9 mouse cellular contexts compared by ENCODE assay signal in the genomic region with DNA sequence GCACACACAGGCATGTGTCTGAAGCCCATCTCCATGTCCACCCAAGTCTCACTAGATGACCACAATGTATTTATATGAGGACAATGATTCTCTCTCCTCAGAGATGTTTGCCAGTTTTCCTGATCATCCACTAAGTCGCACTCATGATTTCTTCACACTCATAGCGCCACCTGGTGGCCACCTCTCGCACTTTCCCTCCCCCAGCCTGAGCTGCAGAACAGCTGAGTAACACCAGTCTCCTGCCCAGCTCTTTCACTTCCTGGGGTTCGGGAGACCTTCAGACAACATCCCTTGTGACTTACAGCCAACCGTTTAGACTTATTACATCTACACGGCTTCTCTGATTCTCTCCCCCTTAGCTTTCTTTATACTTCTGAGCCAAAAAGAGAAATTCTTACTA. TPM values are rescaled to one million over a fixed set of nuclear protein-coding genes. Genes with fewer than 3 reads are reported as not detected.
DNase-seq lines count a peak whose midpoint lies in the region; ATAC-seq and TF ChIP-seq lines count a peak whose summit lies in the region.
"Had no signal": no experiment of that assay in that cellular context is flagged by ENCODE, and none has a peak within 500 bp of the region (broad histone marks: within the 10 kb centered on the region; RNA-seq: fewer than 3 reads in every experiment).

No protein-coding gene starts in this region.

- no peak overlapping the region for H3K9ac ChIP-seq in ES-E14 (ENCODE audit: insufficient read depth, low read depth, low read length, poor library complexity, severe bottlenecking)
- H3K9ac ChIP-seq in forebrain, embryonic 12.5 days, result no peak overlapping the region
- H3K9ac ChIP-seq: limb, embryonic 15.5 days had no signal

- peaks cover 23% of the 10 kb centered on the region; the same call in 1 of the 2 replicates for H3K27me3 ChIP-seq in forebrain, embryonic 12.5 days
- peaks cover 6% of the 10 kb centered on the region for H3K27me3 ChIP-seq in hindbrain, embryonic 10.5 days (ENCODE audit: insufficient read depth, poor library complexity, severe bottlenecking)

- H3K27ac ChIP-seq in ES-E14 (ENCODE audit: insufficient read depth, low read depth, low read length, poor library complexity, severe bottlenecking), result no peak overlapping the region
- H3K27ac ChIP-seq in forebrain, embryonic 12.5 days, result no peak overlapping the region
- no peak overlapping the region for H3K27ac ChIP-seq in hindbrain, embryonic 10.5 days
- H3K27ac ChIP-seq: limb, embryonic 15.5 days had no signal

- H3K4me2 ChIP-seq in forebrain, embryonic 12.5 days, result no peak overlapping the region
- H3K4me2 ChIP-seq: limb, embryonic 15.5 days had no signal

- no peak for DNase-seq in ES-E14 (ENCODE audit: low read depth, low spot score)
- DNase-seq in c-Kit-negative CD71-positive TER-119-positive erythroid progenitor cells, embryonic 14.5 days (ENCODE audit: low read depth, low spot score), result peak; percentile 69
- DNase-seq in hindbrain, embryonic 10.5 days (ENCODE audit: low spot score), result peak; percentile 88
- peak; percentile 84 for DNase-seq in layer of hippocampus, adult 9-11 months
- DNase-seq in lung, postnatal 14 days, result peak; percentile 88
- DNase-seq in right cerebral cortex, adult 18-20 months, result peak; percentile 84
- peak; percentile 62 to 72 for DNase-seq in urinary bladder, adult 18-20 months (ENCODE audit: low spot score in 2 of 2)

- in situ Hi-C loops in ES-E14 (cut with MboI; ENCODE audit: low sequenced_read_pairs in 2 of 2, unreplicated experiment in 2 of 2), result loop anchor here in 1 of 2 experiments (25.0 kb wide), 3 partner anchors 402 to 1052 kb away; no protein-coding TSS in a partner anchor

- H3K4me1 ChIP-seq in ES-E14 (ENCODE audit: control insufficient read depth in 2 of 2, insufficient read depth in 2 of 2, low read length in 2 of 2, poor library complexity in 1 of 2), result no peaks in the 10 kb centered on the region
- H3K4me1 ChIP-seq in forebrain, embryonic 12.5 days, result peaks cover 15% of the 10 kb centered on the region
- H3K4me1 ChIP-seq in hindbrain, embryonic 10.5 days (replicated peaks), result peaks cover 33% of the 10 kb centered on the region

- peak; percentile 67 for ATAC-seq in forebrain, embryonic 12.5 days (ENCODE audit: low FRiP score)

- no peak overlapping the region for H3K4me3 ChIP-seq in ES-E14 (ENCODE audit: insufficient read depth in 1 of 2, low read depth in 1 of 2, low read length in 2 of 2, poor library complexity in 1 of 2, severe bottlenecking in 1 of 2)
- no peak overlapping the region for H3K4me3 ChIP-seq in forebrain, embryonic 12.5 days (replicated peaks)
- no peak overlapping the region for H3K4me3 ChIP-seq in hindbrain, embryonic 10.5 days
- H3K4me3 ChIP-seq: limb, embryonic 15.5 days had no signal

- WGBS in forebrain, embryonic 12.5 days, result 8% methylated on average over 6 of the region's 6 CpGs
- WGBS in hindbrain, embryonic 10.5 days, result 15% methylated on average over 6 of the region's 6 CpGs

- H3K9me3 ChIP-seq in ES-E14 (ENCODE audit: control insufficient read depth, insufficient read depth, low read depth, low read length), result no peaks in the 10 kb centered on the region
- H3K9me3 ChIP-seq in forebrain, embryonic 12.5 days, result no peaks in the 10 kb centered on the region
- no peaks in the 10 kb centered on the region for H3K9me3 ChIP-seq in hindbrain, embryonic 10.5 days
- H3K9me3 ChIP-seq: limb, embryonic 15.5 days had no signal

- H3K36me3 ChIP-seq in ES-E14 (ENCODE audit: control insufficient read depth, insufficient read depth, low read length, poor library complexity, severe bottlenecking), result no peaks in the 10 kb centered on the region
- H3K36me3 ChIP-seq in forebrain, embryonic 12.5 days (replicated peaks), result no peaks in the 10 kb centered on the region
- H3K36me3 ChIP-seq in hindbrain, embryonic 10.5 days, result no peaks in the 10 kb centered on the region
- H3K36me3 ChIP-seq: limb, embryonic 15.5 days had no signal

TF ChIP-seq in ES-E14, 5 proteins besides CTCF, POLR2A, EP300 and RAD21:
- TF ChIP-seq HCFC1 (IDR thresholded peaks at IDR 0.05; ENCODE audit: borderline replicate concordance, insufficient read depth, low read length), result no peak
- peak; percentile 92 for TF ChIP-seq ZC3H11A (IDR thresholded peaks at IDR 0.05; ENCODE audit: borderline replicate concordance, low read depth, low read length)

RNA-seq across cellular contexts. Expression of a gene that starts 37.3 kb away (rescaled TPM):
- total RNA-seq in ES-E14 (2012; rRNA removed), result 9.0 and 11.5 TPM in 2 replicates
- polyA plus RNA-seq in forebrain, embryonic 12.5 days (2016; fragmentation: Nextera tagmentation; extraction: Ambion mirVana), result 19.9 and 23.8 TPM in 2 replicates
- polyA plus RNA-seq in hindbrain, embryonic 10.5 days (2016; fragmentation: Nextera tagmentation; extraction: Ambion mirVana), result 22.3 and 22.7 TPM in 2 replicates
